Mouse (Mus musculus) limb, embryonic 12.5 days (tissue): ENCODE data around the gene Pard3. TPM values are rescaled to one million over a fixed set of nuclear protein-coding genes. Genes with fewer than 3 reads are reported as not detected.
A peak's percentile ranks its signal among the peaks of the same experiment; 100 is the strongest.

ENCODE experiments used
- ATAC-seq: fragments of 200-750 bp; cut with Nextera tagmentation; 2 replicates; pipeline ENCODE4 v1.8.0; 2017; ENCODE audit warnings: low read depth, moderate TSS enrichment; ENCODE audit not compliant: insufficient number of reproducible peaks, insufficient read depth, low FRiP score, low TSS enrichment
- H3K27ac ChIP-seq: fragments of 300-500 bp; sonication (generic); 2 replicates; pipeline ENCODE4 v1.5.1; 2016; ENCODE audit warnings: mild to moderate bottlenecking, moderate library complexity
- H3K27me3 ChIP-seq: fragments of 300-500 bp; sonication (generic); 2 replicates; pipeline ENCODE4 v1.6.1; 2016; ENCODE audit warnings: mild to moderate bottlenecking, moderate library complexity
- H3K36me3 ChIP-seq: fragments of 300-500 bp; sonication (generic); 2 replicates; pipeline ENCODE4 v1.6.1; 2016; ENCODE audit warnings: mild to moderate bottlenecking, moderate library complexity
- H3K4me1 ChIP-seq: fragments of 300-500 bp; sonication (generic); replicated peaks from 2 replicates; pipeline ENCODE4 v1.6.1; 2016
- H3K4me2 ChIP-seq: fragments of 300-500 bp; sonication (generic); 2 replicates; pipeline ENCODE4 v1.6.1; 2016; ENCODE audit warnings: mild to moderate bottlenecking, moderate library complexity
- H3K4me3 ChIP-seq: fragments of 300-500 bp; sonication (generic); replicated peaks from 2 replicates; pipeline ENCODE4 v1.5.1; 2016; ENCODE audit warnings: mild to moderate bottlenecking
- H3K9ac ChIP-seq: fragments of 300-500 bp; sonication (generic); replicated peaks from 2 replicates; pipeline ENCODE4 v1.6.1; 2016; ENCODE audit warnings: mild to moderate bottlenecking, moderate library complexity
- H3K9me3 ChIP-seq: fragments of 300-500 bp; sonication (generic); 2 replicates; pipeline ENCODE4 v1.6.1; 2016; ENCODE audit warnings: mild to moderate bottlenecking, moderate library complexity
- WGBS: fragments of 180-500 bp; shearing (Covaris S2); methylation state at CpG from one replicate; pipeline ENCODE4 v1.1.7; 2016; 5-methylcytosine and 5-hydroxymethylcytosine counted together
- polyA plus RNA-seq: library from polyadenylated mRNA; unstranded; fragments of >200 nt; fragmentation: Nextera tagmentation; extraction: Ambion mirVana; gene quantifications from 2 replicates; pipeline ENCODE4 v1.2.1, GENCODE M21; 2016

Gene Pard3
- polyA plus RNA-seq, 1 experiment from 2014 or later: 50.6 TPM

DNA sequence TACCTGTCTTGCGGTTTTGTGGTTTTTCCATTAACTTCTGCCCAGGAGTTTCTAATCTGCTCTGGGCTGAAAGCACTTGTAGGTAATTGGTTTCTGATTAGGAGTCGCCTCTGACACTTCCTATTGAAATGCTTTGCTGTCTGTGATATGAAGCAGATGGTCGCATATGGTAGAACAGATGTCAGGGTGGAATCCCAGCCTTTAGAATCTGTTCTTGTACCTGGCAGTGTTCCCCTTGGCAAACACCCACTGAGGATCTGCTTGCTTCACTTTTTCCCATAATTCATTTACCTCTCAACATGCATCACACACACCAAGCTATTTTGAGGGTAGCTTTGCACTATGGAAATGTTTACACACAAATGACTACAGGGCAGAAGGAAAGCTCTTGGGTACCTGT, 44.2 kb downstream of the Pard3 start:
- 21% methylated on average over 3 of the region's 3 CpGs for WGBS
- no peak overlapping the region for H3K4me3 ChIP-seq
- no peaks in the 10 kb centered on the region for H3K9me3 ChIP-seq
- H3K27ac ChIP-seq: no peak overlapping the region
- no peaks in the 10 kb centered on the region for H3K27me3 ChIP-seq
- H3K4me2 ChIP-seq: no peak overlapping the region
- no peak overlapping the region for H3K9ac ChIP-seq
- H3K4me1 ChIP-seq: peaks cover 28% of the 10 kb centered on the region
- H3K36me3 ChIP-seq: no peaks in the 10 kb centered on the region
- no peak for ATAC-seq

- 84% methylated on average over 5 of the region's 5 CpGs for WGBS
- no peak overlapping the region for H3K4me2 ChIP-seq
- H3K9me3 ChIP-seq: no peaks in the 10 kb centered on the region
- H3K27me3 ChIP-seq: no peaks in the 10 kb centered on the region
- H3K27ac ChIP-seq: no peak overlapping the region
- no peak for ATAC-seq
- H3K9ac ChIP-seq: no peak overlapping the region
- no peaks in the 10 kb centered on the region for H3K36me3 ChIP-seq
- H3K4me3 ChIP-seq: no peak overlapping the region
- peaks cover 30% of the 10 kb centered on the region for H3K4me1 ChIP-seq
Observed at GRCm38 (mm10) chr8:127113209-127113608, 49.5 kb downstream of the Pard3 start.

- no peak for ATAC-seq
- no peaks in the 10 kb centered on the region for H3K36me3 ChIP-seq
- no peak overlapping the region for H3K4me3 ChIP-seq
- no peak overlapping the region for H3K4me2 ChIP-seq
- H3K27ac ChIP-seq: no peak overlapping the region
- no peak overlapping the region for H3K9ac ChIP-seq
- WGBS: 89% methylated on average over 3 of the region's 3 CpGs
- H3K27me3 ChIP-seq: no peaks in the 10 kb centered on the region
- H3K4me1 ChIP-seq: peaks cover 39% of the 10 kb centered on the region
- no peaks in the 10 kb centered on the region for H3K9me3 ChIP-seq
Observed at GRCm38 (mm10) chr8:127115837-127116236, 52.1 kb downstream of the Pard3 start.

DNA sequence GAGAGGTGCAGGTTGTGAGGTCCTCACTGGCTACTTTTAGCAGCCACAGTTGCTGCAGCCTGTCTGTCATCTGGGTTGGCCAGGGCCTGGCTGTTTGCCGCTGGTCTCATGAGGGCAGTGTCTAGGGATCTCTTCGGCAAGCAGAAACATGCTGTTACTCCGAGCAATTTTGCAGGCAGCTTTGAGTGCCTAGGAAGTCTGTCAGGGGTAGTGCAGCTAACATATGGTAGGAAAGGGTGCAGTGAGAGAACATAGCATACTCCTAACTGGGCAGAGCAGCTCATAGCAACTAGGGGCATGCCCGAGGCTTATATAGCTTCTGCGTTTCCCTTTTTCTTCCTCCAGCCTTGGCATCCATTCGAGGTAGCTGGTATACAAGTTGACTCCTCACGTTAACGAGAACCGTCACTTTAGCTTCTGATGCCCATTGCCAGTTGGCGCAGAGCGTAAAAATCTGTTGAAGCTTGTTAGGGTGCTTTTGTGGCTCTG, 54.7 kb downstream of the Pard3 start:
- Histone ChIP-seq H3K9ac (no peak overlapping the region), H3K36me3 (no peaks in the 10 kb centered on the region), H3K27me3 (no peaks in the 10 kb centered on the region), H3K4me2 (no peak overlapping the region), H3K4me1 (peaks cover 36% of the 10 kb centered on the region), H3K4me3 (no peak overlapping the region), H3K9me3 (no peaks in the 10 kb centered on the region), H3K27ac (no peak overlapping the region; the same call in 1 of the 2 replicates)
- 73% methylated on average over 11 of the region's 11 CpGs for WGBS
- no peak for ATAC-seq

GRCm38 (mm10) chr8:127123391-127123790, 59.7 kb downstream of the Pard3 start:
- no peaks in the 10 kb centered on the region for H3K9me3 ChIP-seq
- H3K27ac ChIP-seq: no peak overlapping the region
- 94% methylated on average over 3 of the region's 3 CpGs for WGBS
- no peak overlapping the region for H3K4me3 ChIP-seq
- no peak for ATAC-seq
- no peak overlapping the region for H3K4me2 ChIP-seq
- H3K27me3 ChIP-seq: no peaks in the 10 kb centered on the region
- H3K4me1 ChIP-seq: peaks cover 64% of the 10 kb centered on the region
- no peaks in the 10 kb centered on the region for H3K36me3 ChIP-seq
- H3K9ac ChIP-seq: no peak overlapping the region

DNA sequence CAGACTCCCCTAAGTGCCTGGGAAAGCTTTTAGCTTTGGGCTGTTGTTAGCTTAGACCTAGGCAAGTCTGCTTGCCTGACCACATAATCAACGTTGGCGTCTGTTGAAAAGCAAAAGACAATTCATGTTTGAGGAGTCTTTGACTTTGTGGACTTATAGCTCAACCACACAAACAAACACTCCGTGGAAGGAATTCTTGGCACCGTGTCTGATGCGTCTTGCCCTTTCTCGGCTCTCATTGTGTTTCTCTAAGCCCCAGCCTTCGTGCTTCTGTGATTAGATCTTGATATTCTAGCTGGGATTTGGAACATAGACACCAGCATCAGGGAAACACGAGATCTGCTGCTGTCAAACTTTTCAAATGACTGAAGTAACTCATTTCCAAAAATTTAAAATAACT, 61.1 kb downstream of the Pard3 start:
- peaks cover 68% of the 10 kb centered on the region for H3K4me1 ChIP-seq
- H3K9me3 ChIP-seq: no peaks in the 10 kb centered on the region
- H3K4me3 ChIP-seq: no peak overlapping the region
- H3K36me3 ChIP-seq: no peaks in the 10 kb centered on the region
- H3K9ac ChIP-seq: no peak overlapping the region
- H3K27me3 ChIP-seq: no peaks in the 10 kb centered on the region
- 79% methylated on average over 8 of the region's 8 CpGs for WGBS
- no peak overlapping the region for H3K4me2 ChIP-seq
- H3K27ac ChIP-seq: no peak overlapping the region
- ATAC-seq: no peak

GRCm38 (mm10) chr8:127125686-127126683, 62.3 kb downstream of the Pard3 start:
- H3K4me1 ChIP-seq: peaks cover 75% of the 10 kb centered on the region
- H3K4me2 ChIP-seq: peak overlapping the region; percentile 28; the same call in 1 of the 2 replicates
- H3K4me3 ChIP-seq: no peak overlapping the region
- H3K9ac ChIP-seq: no peak overlapping the region
- H3K36me3 ChIP-seq: no peaks in the 10 kb centered on the region
- no peak for ATAC-seq
- H3K27ac ChIP-seq: 0 out of 2 replicates have a peak overlapping the region, but pooled peaks have one; percentile 23
- WGBS: 27% methylated on average over 11 of the region's 11 CpGs
- no peaks in the 10 kb centered on the region for H3K9me3 ChIP-seq
- H3K27me3 ChIP-seq: no peaks in the 10 kb centered on the region

GRCm38 (mm10) chr8:127128781-127129396, 65.2 kb downstream of the Pard3 start:
- Histone ChIP-seq H3K9ac (no peak overlapping the region), H3K9me3 (no peaks in the 10 kb centered on the region), H3K4me1 (peaks cover 74% of the 10 kb centered on the region), H3K36me3 (no peaks in the 10 kb centered on the region), H3K27ac (no peak overlapping the region), H3K27me3 (no peaks in the 10 kb centered on the region), H3K4me3 (no peak overlapping the region), H3K4me2 (no peak overlapping the region)
- ATAC-seq: no peak
- WGBS: 46% methylated on average over 8 of the region's 8 CpGs

GRCm38 (mm10) chr8:127134327-127134726, 70.6 kb downstream of the Pard3 start:
- Histone ChIP-seq H3K36me3 (no peaks in the 10 kb centered on the region), H3K4me1 (peaks cover 74% of the 10 kb centered on the region), H3K4me2 (no peak overlapping the region; the same call in 1 of the 2 replicates), H3K4me3 (no peak overlapping the region), H3K27me3 (no peaks in the 10 kb centered on the region), H3K9ac (no peak overlapping the region), H3K9me3 (no peaks in the 10 kb centered on the region), H3K27ac (peak overlapping the region; percentile 23; the same call in 1 of the 2 replicates)
- 0 out of 2 replicates have a peak, but pooled peaks have one; percentile 45 for ATAC-seq
- 9% methylated on average over 5 of the region's 5 CpGs for WGBS

DNA sequence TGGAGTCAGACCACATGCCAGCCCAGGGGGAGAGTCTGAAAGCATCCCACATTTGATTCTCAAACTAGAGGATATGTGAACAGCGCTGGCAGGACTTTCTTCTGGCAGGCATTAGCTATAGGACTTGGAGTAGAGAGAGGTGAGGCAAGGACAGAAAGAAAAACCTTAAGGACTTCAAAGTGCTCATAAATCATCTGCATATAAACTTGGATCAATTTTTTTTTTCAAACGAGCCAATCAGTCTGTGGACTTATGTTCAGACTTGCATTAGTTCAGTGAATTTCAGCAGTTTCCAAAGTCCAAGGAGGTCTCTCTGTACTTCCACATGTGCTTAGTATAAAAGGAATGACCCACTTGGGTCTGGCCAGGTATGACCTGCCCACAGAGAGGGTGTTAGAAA, 72.5 kb downstream of the Pard3 start:
- no peak overlapping the region for H3K9ac ChIP-seq
- H3K4me1 ChIP-seq: peaks cover 59% of the 10 kb centered on the region
- WGBS: 43% methylated on average over 2 of the region's 2 CpGs
- H3K27ac ChIP-seq: no peak overlapping the region
- no peaks in the 10 kb centered on the region for H3K27me3 ChIP-seq
- no peak overlapping the region for H3K4me2 ChIP-seq
- ATAC-seq: no peak
- no peaks in the 10 kb centered on the region for H3K36me3 ChIP-seq
- no peak overlapping the region for H3K4me3 ChIP-seq
- H3K9me3 ChIP-seq: no peaks in the 10 kb centered on the region

- Histone ChIP-seq H3K9ac (no peak overlapping the region), H3K4me2 (no peak overlapping the region), H3K27ac (no peak overlapping the region), H3K27me3 (no peaks in the 10 kb centered on the region), H3K4me1 (peaks cover 55% of the 10 kb centered on the region), H3K4me3 (no peak overlapping the region), H3K36me3 (no peaks in the 10 kb centered on the region), H3K9me3 (no peaks in the 10 kb centered on the region)
- ATAC-seq: no peak
- 93% methylated on average over 2 of the region's 2 CpGs for WGBS
Observed at GRCm38 (mm10) chr8:127136781-127137180, 73.1 kb downstream of the Pard3 start.
